Mouse (Mus musculus) natural killer cell, adult 2 months (primary cell): ENCODE measurements around the gene Filip1l.

Experiments used
- DNase-seq, 2 experiments: peaks; one replicate each; pipeline ENCODE4 v3.0.0; 2022; ENCODE audit warnings: low spot score in 2 of 2

Filip1l gene

DNA sequence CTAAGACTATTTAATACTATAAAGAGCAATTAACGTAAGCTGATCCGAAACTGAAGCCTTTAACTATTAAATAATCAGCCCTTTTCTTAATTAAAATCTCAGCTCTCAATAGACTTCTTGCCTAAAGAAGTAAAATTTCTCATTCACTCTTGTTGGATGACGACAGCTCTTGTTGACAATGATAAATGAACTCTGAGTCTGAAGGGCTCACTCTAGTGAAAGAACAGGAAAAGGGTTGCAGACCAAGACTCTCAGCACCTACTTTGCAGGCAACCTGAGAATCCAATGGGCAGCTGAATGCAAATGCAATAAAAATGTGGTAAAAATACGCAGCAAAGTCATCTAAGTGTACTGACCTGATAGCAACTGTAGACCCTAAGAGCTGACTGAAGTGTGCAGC is 172.6 kb downstream of the Filip1l start:
- DNase-seq, result no peak

DNA sequence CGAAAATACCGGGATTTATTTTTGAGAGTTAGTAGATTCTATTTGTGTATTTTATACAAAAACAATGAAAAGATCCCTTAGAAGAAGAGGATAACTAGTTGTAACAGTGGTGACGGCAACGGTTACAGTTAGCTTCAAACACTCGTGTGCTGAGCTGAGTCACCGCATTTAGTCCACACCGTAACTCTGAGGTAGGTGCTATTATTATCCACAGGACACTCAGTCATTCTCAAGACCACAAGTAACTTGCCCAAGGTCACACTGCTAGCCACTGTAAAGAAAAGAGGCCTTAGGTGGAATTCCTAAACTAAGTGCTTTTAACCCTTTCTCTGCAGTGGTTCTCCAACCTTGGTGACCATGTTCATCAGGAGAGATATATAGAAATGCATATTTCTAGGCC is 174.0 kb downstream of the Filip1l start:
- no peak for DNase-seq

DNA sequence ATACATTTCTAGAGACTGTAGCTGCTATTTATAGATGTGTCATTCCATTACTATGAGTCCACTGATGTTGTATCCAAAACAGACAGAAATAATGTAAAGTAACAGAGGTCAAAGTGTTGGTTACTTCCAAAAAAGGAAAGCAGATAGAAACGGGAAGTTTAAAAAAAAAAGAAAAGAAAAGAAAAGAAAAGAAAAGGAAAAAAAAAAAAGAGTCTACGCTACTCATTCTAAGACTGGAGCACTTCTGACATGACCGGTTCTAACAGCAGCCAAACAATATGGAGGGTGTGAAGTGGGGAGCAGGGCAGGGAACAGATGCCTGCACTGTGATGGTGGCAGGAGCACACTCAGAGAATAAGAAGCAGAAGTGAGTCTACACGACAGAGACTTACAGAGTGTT is 175.6 kb downstream of the Filip1l start:
- no peak for DNase-seq

- DNase-seq, result no peak
These were observed 177.7 kb downstream of the Filip1l start for GRCm38 (mm10) chr16:57530547-57530946.

- DNase-seq, result no peak
These were observed 179.2 kb downstream of the Filip1l start for GRCm38 (mm10) chr16:57532081-57532493.

GRCm38 (mm10) chr16:57534365-57534764 is 181.5 kb downstream of the Filip1l start:
- no peak for DNase-seq

DNA sequence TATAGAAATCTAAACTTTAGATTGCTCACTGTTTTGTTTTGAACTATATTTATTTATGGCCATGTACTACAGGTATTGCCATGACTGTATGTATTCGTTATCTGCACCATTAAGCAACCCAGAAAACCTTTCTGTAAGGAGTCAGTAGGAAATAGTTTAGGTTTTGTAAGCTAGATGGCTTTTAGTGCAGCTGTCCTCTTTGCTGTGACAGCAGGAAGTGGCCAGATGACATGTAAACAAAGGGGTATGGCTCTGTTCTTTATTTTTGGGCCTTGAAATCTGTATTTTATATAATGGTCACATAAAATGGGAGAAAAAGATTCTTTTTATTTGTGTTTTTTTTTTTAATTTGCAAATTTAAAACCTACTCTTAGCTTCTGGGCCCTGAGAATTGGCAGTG is 181.9 kb downstream of the Filip1l start:
- DNase-seq, result no peak

DNA sequence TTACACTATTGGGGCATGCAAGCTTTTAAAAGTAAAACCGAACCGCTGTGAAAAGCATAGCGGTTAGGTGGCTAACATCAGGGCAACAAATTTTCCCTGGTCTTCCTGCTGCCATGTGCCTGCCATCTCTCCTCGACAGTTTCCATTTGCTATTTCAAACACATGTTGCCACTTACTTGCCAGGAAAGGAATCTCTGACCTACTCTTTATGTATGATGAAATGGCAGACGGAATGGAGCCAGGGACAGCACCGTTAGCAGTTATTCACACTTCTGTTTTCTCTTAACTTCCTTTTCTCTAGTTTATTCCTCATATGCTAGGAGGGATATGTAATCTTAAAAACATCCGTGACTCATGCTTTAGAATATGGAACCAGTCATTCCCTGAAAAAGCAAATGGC is 183.6 kb downstream of the Filip1l start:
- no peak for DNase-seq

- no peak for DNase-seq
These were observed 190.3 kb downstream of the Filip1l start for GRCm38 (mm10) chr16:57543243-57543642.

DNA sequence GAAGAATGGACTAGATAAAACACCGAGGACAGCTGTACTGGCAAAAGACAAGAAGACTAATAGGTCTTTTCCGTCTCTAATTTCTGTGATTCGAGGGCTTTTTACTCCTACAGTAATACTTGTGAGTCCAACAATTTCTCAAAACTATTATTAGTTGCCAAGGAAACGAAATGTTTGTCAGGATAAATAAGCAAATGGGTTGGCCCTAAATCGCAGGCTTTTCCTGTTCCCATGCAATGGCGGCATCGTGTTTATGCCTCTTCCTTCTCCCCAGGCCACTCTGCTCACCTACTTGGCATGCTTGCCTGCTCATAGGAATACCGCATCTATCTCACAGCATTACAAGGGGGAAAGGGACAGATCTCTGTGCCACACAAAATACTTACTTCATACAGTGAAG is 191.5 kb downstream of the Filip1l start:
- DNase-seq, result no peak

- DNase-seq, result no peak
These were observed 193.5 kb downstream of the Filip1l start for GRCm38 (mm10) chr16:57546355-57546754.

GRCm38 (mm10) chr16:57548608-57549007 is 195.7 kb downstream of the Filip1l start:
- DNase-seq, result no peak

DNA sequence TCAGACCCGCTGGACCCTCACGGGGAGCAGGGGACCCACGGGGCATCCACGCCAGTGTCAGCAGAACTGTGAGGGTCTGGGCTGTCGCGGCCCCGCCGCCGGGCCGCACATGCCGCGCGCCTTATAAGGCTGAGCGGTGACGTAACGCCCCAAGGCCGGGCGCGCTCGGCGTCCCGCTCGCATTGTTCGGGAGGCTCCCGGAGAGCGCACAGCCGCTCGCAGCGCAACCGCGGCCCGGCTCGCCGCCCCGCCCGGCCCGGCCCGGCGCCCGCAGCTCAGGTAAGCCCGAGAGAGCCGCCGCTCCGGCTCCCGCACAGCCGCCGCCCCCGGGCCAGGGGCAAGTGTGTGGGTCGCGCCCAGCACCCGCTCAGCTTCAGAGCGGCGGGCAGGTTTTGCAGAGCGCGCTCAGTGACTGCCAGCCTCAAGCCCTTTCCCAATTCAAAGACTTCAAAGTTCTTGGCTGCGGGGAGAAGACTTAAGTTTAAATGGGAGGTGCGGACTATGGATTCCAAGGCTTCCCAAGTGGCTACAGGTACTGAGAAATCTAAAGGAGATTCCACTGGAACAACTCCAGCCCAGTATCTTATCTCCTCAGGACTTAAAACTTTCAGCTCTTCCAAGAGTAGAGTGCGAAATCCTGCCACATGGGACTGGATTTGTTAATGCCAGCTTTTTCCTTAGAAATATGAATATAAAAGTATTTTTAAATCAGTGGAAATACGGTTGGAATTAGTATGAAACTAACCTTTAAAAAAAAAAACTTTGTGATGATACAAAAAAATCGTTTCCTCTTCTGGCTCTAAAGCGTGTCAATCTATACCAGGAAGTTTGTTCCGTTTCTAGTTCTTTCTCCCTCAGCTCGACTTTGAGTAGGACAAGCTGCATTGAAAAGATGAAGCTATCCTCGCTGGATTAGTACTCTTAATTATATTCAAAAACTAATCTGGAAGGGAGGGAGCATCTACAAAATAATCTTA is 196.5 kb downstream of the Filip1l start:
- peak; percentile 49 to 67 for DNase-seq

GRCm38 (mm10) chr16:57550088-57550487 is 197.2 kb downstream of the Filip1l start:
- DNase-seq, result peak in 1 of 2 experiments; percentile 30

GRCm38 (mm10) chr16:57550817-57551216 is 197.9 kb downstream of the Filip1l start:
- DNase-seq, result no peak

- DNase-seq, result no peak
These were observed 198.7 kb downstream of the Filip1l start for GRCm38 (mm10) chr16:57551617-57552016.

DNA sequence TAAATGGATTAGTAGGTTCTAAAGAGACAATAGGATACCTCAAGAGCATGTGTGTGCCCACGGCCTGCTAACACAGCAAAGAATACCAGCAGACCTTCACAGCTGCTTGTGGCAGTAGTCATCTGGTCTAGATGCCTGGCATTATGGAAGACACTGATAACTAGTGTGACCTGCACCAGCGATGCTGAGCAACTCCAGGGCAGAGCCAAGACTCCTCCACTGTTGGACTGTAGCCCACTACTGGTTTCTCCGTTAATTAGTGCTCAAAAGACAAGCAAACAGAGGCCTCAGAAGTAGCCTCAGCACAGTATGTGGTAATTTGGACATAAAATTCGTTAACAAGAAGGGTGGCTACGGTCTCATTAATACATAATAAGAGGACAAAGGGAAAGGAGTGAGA is 199.8 kb downstream of the Filip1l start:
- no peak for DNase-seq

- DNase-seq, result no peak
These were observed 200.3 kb downstream of the Filip1l start for GRCm38 (mm10) chr16:57553235-57553634.

DNA sequence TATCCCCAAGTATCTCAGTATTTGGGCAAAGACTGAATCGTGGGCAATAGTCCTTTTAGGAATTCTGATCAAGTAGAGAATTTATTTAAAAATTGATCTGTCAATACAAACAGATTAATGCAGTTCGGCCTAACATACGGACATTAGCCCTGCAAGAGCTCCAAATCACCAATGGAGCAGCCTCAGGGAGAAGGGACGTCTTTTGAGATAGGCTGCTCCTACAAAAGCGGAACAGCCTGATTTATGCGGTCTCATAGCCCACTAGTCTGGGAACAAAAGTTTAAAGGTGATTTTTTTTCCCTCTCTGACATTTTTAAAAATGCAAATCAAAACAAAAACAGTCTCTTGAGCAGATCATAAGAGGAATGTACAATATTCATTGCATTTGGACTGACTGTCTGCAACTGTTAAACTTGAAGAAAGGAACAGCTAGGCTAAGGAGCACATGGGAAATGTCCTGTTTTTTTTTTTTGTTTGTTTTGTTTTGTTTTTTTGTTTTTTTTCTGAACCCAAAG is 202.1 kb downstream of the Filip1l start:
- DNase-seq, result no peak

DNA sequence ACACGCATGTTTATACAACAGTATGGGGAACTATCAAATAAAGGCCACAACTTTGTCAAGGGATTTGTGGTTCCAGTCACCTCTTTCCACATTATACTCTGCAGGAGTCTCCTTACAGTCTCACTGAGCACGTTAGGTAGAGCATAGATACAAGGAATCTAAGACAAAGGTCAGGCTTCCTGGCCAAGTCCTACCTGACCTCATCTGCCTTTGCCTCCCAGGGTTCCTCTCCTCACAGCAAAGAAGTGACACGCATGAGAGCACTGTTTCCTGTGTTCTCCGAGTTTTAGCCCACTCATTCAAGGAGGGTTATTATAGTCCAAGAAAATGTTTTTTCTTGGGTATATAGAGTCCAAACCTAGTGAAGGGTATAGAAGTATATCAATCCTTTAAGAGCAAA is 202.8 kb downstream of the Filip1l start:
- DNase-seq, result no peak

DNA sequence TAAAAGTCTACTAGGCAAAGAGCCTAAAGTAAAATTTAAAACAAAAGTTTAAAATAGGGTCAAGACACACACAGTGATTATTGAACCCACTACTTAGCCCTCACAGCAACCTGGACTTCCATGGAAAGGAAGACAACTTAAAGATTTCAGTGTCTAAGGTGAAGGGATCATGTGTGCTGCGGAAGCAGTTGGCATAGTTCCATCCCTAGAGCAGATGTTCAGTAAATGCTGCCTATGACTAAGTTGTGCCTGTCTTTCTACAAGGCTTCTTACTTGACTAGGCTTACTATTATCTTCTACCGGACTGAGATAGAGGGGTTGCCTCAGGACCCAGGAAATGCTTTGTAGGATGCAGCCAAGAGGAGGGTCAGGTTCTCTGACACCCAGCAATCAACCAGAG is 203.4 kb downstream of the Filip1l start:
- DNase-seq, result no peak

DNA sequence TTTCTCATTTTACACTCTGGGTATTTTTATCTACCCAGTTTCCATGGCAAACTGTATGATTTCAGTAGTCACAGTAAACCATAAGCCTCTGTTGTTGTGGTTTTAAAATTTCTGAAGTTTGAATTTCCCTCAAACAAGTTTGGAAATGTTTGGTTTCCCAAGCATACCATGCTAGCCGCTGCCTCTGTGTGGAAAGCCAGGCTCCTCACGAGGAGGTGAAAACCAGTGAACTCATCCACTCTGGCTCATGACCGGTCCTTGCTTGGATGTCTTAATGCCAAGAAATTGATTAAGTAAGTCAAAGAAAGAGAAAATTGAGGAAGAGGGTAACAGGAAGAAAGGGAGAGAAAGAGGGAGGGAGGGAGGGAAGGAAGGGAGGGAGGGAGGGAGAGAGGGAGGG is 205.4 kb downstream of the Filip1l start:
- DNase-seq, result no peak

GRCm38 (mm10) chr16:57560185-57560584 is 207.3 kb downstream of the Filip1l start:
- no peak for DNase-seq
